Mouse (Mus musculus) thymus, postnatal 0 days (tissue): Measurements from ENCODE around the gene Pnpla1. TPM values are rescaled to one million over a fixed set of nuclear protein-coding genes. Genes with fewer than 3 reads are reported as not detected.

ENCODE experiments used
- DNase-seq: peaks from one replicate; pipeline ENCODE4 v3.0.0-alpha.2; 2015; ENCODE audit warnings: low spot score
- polyA plus RNA-seq: library from polyadenylated mRNA; unstranded; fragments of >200 nt; fragmentation: Nextera tagmentation; extraction: Ambion mirVana; gene quantifications from 2 replicates; pipeline ENCODE4 v1.2.1, GENCODE M21; 2015

Pnpla1 gene
- polyA plus RNA-seq, 1 experiment from 2014 or later = not detected

DNA sequence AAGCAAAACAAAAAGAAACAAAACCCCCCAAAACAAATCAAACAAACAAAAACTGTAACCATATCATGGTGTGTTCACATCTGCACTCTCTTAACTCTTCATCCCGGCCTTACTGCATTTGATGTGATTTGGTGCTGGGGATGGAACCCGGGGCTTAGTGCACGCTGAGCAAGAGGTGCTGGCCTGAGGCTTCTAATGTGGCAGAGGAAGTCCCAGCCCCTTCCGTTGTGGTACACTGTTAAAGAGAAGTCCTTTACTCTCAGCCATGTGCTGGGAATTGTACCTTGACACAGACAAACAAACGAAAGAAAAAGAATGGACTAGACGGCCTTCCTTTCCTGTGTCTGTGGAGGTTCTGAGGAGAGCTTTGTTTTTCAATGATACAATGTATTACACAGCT is 63.9 kb downstream of the Pnpla1 start:
- DNase-seq = no peak

DNA sequence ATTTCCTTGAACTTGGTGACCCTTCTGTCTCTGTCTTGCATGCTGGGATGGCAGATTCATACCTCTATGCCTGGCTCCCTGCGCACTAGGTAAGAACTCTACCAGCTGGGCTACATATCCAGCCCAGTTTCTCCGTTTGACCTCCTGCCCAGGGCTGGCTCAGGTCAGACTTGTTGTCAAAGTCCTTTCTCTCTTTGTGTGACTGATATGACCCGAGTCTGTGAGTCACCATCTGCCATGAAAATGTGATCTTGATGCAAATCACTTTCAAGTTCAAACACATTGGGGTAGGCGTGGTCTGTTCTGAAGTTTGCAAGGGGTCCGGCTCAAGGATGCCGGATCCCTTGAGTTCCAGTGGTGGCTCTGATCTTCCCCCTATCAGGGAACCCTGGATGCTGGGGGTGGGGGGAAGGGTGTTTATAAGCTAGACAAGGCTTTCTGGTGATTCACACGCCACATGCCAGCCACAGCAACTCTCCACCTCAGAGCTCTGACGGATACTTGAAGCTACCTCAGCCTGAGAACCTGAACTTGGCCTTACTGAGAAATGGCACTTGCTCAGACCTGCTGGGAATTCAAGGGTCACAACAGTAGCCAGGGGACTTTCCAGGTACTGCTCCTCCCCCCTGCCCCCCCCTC is 66.9 kb downstream of the Pnpla1 start:
- no peak for DNase-seq

DNA sequence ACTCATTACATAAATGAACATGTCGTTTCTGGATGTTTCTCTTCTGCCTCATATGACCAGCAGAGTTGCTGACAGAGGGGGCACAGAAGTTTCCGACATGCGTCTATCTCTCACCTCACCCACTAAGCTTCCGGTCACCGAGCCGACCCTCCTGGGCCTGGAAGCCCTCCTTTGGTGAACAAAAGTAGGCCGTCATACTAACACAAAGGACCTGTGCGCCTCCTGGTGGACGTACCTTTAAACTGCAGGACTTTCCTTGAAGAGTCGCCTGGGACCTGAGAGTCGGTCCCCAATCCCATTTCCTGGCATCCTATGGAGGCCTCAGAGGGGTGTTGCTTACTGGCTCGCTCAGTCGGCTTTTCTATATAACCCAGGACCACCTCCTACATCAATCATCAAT is 68.2 kb downstream of the Pnpla1 start:
- peak; percentile 77 for DNase-seq

DNA sequence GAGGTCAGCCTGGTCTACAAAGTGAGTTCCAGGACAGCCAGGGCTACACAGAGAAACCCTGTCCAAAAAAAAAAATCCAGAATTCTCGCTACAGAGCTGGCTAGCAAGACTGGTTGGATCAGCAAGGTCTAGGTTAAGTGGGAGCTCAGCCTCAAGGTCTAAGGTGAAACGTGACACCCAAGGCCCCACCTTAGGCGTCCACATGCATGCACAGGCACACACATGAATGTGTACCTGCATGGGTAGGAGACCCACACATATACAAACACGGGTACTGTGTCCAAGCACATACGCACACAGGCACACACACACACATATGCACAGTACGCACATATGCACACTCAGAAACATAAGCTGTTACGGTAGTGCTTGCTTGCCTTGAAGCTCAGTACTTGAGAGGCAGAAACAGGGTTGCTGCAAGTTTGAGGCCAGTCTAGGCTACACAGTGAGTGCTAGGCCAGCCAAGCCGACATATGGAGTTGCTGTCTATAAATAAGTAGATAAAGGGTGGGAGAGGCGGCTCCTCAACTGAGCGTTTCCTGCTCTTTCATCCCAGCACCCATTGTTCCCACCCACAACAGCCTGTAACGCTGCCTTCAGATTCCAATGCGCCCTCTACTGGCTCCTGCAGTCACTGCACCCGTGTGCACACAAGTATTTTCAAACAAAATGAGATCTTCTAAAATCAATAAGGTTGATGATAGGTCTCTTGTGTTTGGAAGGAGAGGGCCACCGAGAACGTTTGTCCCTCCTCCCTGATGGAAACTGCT is 68.8 kb downstream of the Pnpla1 start:
- peak; percentile 74 for DNase-seq

DNA sequence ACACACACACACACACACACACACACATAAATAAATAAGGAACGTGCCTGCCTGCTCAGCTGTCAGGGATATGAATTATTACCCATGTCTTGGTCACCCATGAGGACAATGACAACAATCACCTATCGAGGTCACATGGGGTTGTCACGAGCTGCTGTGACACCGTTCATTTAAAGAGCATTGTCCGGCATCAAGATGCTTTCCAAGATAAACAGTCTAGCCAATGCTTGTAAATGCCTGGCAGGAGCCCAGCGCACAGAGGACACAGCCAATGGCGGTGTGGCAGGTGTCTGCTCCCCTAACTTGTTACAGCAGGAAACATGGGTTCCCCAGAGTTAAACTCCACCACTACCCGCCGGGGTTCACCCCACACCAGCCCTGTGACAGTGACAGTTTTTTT is 69.8 kb downstream of the Pnpla1 start:
- no peak for DNase-seq

DNA sequence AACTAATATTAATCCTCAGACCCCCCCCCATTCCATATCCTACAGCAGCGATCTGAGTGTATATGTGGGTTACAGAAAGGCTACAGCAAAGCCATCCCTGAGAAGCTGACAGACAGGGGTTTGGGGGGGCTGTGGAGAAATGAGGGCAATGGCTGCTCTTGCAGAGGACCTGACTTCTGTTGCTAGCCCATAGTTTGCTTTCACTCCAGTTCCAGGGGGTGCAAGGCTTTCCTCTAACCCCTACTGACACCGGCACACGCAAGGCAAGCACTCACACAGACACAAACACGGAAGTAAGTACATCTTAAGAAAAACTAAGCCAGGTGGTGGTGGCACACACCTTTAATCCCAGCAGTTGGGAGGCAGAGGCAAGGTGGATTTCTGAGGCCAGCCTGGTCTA is 71.2 kb downstream of the Pnpla1 start:
- DNase-seq = no peak

DNA sequence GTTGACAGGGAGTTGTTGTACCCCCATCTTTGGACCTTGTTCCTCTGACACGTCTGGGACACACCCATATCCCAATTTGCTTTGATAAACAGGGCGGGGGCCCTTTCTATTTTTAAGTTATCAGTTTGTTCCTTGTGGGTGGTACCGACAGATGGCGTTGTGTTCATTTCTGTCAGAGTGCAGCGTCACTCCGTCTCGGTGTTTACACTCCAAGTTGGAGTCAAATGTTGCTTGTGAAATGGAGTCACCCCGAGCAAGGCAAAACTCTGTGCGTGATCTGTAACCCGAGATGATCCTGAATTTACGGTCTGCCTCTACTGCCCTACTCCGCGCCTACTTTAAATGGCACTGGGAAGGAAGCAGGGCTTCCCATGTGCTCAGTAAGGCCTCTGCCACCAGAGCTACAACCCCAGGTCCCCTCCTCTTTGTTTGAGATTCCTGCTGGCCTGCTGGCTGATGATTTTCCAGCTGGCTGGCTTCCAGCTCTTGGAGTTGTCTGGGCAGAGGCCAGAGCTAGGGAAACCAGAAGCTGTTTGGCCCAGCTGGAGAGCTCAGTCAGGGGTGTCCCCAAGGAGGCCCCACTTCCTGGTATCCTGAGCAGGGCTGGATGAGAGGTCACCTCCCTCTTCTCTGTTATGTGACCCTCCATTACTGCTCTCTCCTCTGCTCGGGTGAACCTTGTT is 72.3 kb downstream of the Pnpla1 start:
- DNase-seq = peak; percentile 43

DNA sequence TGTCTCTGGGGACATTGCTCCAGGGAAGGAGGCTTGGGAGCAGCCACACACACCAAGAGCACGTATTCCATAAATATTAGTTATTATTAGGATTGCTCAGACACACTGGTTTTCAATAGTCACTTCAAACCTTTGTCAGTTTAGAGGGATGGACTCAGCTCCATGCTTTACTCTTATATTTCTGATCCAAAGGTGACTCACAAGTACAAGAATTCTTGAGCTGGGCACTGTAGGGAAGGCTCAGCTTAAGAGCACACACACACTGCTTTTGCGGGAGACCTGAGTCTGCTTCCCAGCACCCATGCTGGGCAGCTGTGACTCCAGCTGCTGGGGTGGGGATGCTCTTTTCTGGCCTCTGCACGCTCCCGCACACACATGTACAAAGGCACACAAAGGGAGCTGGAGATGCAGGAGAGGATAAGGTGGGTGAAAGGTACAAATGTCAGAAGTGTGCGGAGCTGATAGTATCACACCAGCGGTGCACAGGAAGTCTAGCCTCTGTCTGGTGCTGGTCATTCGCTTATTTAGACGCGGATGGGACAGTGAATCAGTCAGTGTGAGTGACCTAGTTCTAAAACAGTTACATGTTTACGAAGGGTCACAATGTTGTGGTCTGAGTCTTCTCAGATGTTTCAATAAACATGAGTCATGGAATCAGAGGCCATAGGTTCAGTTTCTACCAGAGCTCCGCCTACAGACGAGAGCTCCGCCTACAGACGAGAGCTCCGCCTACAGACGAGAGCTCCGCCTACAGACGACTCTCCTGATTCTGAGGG is 73.4 kb downstream of the Pnpla1 start:
- DNase-seq = no peak

DNA sequence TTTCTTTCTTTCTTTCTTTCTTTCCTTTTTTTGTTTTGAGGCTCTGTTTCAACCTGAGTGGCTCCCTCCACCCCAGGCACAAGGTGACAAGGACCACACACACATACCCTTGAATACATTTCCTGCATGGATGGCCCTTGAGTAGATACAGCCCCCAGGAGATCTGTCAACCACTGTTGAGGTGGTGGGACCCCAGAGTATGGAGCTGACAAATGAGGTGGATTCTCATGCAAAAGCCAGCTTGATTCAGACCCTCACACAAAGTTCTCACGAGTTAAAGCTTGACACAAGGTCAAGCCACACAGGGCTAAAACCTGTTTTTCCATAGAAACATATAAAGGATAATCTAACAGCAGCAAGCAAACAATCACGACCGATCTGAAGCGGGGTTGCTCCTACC is 74.1 kb downstream of the Pnpla1 start:
- DNase-seq = no peak

DNA sequence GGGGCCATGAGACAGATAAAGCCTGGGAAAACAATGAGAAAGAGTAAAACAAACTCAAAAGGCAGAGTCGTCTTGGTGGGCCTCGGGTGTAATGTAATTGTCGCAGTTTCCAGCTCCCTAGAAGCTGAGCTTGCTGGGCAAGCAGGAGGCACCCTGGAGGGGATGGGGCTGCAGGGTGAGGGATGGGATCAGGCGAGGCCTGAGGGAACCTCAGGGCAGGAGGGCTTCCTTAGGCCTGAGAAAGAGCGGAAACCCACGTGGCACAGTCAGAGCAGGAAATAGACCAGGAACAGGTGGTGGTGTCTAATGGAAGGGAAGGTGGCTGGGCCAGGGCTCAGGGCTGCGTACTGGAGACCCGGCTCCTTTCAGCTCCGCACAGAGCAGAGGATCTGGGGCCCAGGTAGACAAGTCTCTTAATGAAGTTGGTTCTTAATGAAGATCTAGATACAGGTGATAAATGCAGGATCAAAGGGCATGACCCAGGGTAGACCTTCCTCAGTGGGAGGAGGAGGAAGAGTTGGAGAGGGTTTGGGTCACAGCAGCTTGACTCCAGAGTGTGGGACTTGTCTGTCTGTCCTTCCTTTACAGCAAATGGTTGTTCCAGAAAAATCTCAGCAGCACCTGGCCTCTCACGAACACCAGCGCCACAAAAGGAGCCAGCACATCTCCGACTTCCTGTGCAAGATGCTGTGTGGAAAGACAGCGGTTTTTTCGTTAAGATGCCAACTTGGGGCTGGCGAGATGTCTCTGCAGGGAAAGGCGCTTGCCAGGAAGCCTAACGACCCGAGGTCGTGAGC is 76.1 kb downstream of the Pnpla1 start:
- no peak for DNase-seq

DNA sequence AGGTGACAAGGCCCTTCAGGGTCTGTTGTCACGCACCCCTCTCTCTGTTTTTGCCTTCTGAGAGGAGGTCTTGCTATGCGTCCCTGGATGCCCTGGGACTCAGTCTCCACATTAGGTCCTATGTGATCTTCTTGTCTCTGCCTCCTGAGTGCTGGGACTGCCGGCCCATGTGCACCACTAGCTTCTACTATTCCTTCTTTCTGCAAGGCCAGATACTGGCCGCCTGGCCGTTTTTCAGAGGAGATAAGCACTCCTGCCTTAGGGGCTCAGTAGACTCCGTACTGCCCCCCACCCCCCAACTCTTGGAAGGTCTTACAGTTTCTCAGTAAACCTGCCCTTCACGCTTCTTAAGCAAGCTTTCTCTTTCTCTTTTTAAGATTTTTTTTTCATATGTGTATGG is 77.9 kb downstream of the Pnpla1 start:
- no peak for DNase-seq

DNA sequence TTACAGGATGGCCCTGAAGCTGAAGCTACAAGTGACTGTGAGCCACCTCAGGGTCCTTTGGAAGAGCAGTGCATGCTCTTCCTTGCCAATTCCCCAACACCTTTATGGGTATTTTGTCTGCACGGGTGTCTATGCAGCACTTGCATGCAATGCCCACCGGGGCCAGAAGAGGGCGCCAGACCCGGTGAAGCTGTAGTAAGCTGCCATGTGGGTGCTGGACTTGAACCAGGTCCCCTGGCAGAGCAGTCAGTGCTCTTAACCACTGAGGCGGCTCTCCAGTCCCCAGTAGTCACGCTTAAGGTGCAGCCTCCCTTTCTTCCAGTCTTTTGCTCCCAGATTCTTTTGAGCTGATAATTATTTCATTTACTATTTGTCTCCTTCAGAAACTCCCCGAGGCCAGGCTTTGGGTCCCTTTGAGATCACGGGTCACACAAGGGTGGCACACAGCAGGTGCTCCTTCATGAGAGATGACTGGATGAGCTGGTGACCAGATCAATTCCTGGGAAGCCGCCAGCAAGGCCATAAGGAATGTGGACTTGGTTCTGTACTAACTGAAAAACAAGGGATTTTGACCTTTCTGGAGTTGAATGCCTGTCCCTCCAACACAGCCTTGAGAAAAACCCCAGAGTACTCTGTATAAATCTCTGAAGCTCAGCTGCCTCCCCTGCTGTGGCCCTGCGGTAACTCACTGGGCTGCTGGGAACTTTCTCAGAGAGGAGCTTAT is 78.6 kb downstream of the Pnpla1 start:
- peak; percentile 56 for DNase-seq

Other genes with a start within 250 kb of the Pnpla1 start
- gene Srpk1, start 235.7 kb upstream of the Pnpla1 start, polyA plus RNA-seq = 99.1 and 103 TPM in 2 replicates
- gene Slc26a8, start 168.2 kb upstream of the Pnpla1 start, polyA plus RNA-seq = 0.42 and 0.79 TPM in 2 replicates
- gene Mapk14, start 167.1 kb upstream of the Pnpla1 start, polyA plus RNA-seq = 42.2 and 45.7 TPM in 2 replicates
- gene AC170998.1, start 132.3 kb upstream of the Pnpla1 start, polyA plus RNA-seq = 0.87 and 2.1 TPM in 2 replicates
- 6.7 and 6.9 TPM in 2 replicates for gene Mapk13, start 89.1 kb upstream of the Pnpla1 start, polyA plus RNA-seq
- 6.2 and 8.6 TPM in 2 replicates for gene Brpf3, start 57.3 kb upstream of the Pnpla1 start, polyA plus RNA-seq
- 1.4 and 2.2 TPM in 2 replicates for gene 4930539E08Rik, start 56.9 kb downstream of the Pnpla1 start, polyA plus RNA-seq
- gene Pxt1, start 85.4 kb downstream of the Pnpla1 start, polyA plus RNA-seq = not detected in 2 replicates
- 64.7 and 65.8 TPM in 2 replicates for gene Kctd20, start 93.5 kb downstream of the Pnpla1 start, polyA plus RNA-seq
- 95.4 and 121 TPM in 2 replicates for gene Stk38, start 149.6 kb downstream of the Pnpla1 start, polyA plus RNA-seq
- gene Srsf3, start 174.2 kb downstream of the Pnpla1 start, polyA plus RNA-seq = 723 and 729 TPM in 2 replicates
- gene Cdkn1a, start 232.6 kb downstream of the Pnpla1 start, polyA plus RNA-seq = 39.3 and 39.7 TPM in 2 replicates